Mouse (Mus musculus) layer of hippocampus, adult 18-20 months (tissue): ENCODE data around the gene Susd1. TPM values are rescaled to one million over a fixed set of nuclear protein-coding genes. Genes with fewer than 3 reads are reported as not detected.

Source experiments
- DNase-seq, 2 experiments: peaks; one replicate each; pipeline ENCODE4 v3.0.0; 2022; ENCODE audit warnings: low spot score in 2 of 2
- total RNA-seq, 2 experiments: library from RNA; stranded (reverse); gene quantifications; 2 replicates each; pipeline ENCODE4 v1.2.3; 2021

The Susd1 gene
- total RNA-seq, 2 experiments from 2014 or later: 7.5 to 8.1 TPM

DNA sequence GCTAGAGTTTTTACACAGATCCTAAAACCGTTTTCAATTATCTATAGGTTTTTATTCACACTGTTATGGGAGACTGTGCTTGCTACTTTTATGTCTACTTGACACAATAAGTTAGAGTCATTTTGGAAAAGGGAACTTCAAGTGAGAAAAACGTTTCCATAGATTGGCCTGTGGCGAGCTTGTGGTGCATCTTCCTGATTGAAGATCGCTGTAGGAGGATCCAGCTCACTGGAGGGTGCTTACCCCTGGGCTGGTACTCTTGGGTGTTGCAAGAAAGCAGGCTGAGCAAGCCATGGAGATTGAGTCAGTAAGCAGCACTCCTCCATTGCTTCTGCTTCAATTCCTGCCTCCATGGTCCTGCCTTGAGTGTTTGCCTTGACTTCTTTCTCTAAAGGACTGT is 2.5 kb downstream of the Susd1 start:
- DNase-seq: no peak

DNA sequence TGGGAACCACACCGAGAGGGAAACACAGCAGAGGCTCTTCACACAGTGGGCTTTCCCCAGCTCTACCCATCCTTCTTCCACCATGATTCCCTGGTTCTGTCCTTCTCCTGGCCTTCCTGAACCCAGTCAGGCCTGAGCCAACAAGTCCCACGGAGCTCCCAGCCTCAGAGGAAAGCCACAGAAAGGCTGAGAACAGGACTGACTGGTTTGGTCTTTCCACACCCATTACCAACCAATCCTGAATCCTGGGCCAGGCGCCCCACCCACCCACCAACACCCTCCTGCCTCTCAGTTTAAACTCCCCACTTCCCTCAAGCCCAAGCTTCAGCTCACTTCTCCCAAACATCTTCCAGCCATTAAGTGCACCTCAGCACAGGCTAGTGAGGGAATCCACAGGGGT is 4.4 kb downstream of the Susd1 start:
- no peak for DNase-seq

DNA sequence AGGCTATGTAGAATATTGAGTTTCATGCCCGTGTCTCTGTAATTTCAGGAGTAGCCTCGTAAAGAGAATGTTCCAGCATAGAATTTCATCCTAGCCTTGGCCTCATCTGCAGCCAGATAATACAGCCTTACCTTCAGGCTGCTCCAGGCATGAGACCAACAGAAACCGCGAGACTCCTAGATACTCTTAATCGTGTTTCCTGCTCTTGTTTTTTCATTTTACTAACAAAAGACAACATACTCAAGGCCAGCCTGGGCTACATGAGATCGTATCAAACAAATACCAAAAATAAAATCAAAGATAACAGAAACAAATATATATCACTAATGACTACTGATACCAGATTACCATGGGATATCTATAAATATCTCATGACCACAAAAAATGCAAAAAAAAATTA is 9.3 kb downstream of the Susd1 start:
- no peak for DNase-seq

DNA sequence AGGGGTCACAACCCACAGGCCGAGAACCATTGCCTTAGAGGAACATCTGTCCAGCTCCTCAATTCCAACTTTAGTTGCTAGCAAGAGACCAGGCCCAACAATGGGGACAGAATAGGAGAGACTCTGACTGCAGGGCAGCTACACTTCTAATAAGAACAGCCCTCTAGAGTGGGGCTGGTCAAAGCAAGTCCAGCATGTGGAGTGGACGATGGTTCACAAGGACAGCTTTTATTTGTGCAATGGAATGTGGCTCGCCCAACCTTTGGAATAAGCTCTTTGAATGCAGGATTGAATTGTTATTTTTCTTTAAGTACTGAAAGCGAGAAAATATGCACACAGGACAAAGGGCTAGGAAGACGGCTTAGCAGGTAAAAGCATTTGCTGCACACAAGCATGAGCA is 12.0 kb downstream of the Susd1 start:
- no peak for DNase-seq

DNA sequence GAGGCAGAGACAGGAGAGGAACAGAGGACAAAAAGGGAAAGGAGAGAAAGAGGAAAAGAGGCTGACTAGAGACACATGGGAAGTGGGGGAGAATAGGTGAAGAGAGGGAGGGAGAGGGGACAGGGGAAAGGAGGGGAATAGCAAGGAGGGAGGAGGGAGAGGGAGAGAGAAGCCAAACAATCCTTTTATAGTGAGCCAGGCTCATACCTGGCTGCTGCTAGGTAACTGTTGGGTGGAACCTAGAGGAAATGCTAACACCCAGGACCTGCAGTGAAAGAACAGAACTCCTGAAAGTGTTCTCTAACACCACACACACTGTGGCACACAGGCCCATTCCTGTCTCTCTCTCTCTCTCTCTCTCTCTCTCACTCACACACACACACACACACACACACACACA is 15.6 kb downstream of the Susd1 start:
- no peak for DNase-seq

DNA sequence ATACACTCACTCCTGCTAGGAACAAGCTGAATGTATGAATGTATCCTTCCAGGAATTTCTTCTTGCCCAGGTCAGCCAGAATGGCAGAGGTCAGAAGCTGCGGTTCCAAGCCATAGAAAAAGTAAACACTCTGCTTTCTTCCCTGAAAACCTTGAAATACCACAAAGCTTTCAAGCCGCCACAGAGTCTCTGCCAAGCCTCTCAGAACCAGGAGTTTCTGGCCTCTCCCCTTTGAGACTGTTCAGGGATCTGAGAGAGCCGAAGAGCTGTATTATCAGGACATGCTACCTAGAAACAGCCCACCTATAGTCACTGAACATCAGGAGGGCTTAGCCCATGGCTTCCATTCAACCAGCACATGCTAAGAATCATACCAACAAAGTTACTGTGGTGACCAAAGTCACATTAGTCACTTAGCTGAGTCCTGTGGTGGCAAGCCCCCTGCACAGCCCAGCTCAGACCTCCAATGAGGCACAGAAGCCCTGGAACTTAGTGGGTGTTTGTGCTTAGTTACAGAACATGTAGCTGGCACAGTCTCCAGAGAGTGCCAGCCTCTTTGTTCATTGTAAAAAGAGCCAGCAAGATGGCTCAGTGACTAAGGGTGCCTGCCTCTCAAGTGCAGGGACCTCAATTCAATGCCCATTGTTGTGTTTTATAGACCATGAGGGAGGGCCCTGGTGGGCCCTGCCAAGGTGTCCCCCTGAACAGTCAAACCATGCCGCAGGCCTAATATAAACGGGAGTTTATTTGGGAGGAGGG is 16.2 kb downstream of the Susd1 start:
- DNase-seq: peak; percentile 5 to 63

DNA sequence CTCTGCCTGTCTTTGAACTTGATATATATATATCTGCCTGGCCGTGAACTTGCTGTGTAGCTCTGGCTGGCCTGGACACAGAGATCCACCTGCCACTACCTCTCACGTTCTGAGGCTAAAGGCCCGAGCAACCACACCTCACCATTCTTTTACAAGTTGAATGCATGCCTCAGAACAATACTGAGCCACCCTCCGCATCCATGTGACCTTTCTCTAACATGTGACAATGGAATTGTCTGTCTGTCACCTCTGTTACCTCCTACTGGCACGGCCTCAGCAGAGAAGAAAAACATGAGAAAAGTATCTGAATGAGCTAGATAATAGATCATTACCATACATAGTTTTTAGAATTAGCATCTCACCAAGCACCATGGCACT is 17.1 kb downstream of the Susd1 start:
- no peak for DNase-seq

DNA sequence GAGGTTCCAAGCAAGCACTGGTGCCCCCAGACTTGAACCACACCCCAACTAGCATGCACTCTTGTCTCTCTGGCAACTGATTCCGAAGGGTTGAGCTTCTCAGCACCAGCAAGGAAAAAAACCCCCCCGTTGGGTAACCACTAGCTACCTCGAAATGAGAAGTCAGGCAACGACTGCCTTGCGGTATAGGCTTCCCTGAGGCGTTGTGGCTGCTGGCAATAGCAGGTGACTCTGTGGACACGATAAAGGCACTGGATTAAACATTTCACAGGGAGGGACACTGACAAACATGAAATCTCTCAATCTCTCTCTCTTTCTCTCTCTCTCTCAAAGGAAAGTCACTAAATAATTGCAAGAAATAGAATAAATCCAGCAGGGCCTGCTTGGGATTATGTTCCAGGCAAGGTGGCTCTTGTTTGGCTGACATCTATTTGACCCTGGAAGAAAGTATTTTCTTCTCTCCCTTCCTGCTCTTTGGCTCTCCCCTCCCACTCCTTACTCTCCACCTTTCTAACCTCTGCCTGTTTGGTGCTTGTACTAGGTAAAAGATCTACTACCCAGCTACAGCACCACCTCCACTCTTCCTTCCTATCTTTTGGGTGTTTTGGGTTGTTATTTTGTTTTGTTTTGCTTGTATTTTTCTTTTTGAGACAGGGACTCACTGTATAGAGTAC is 17.6 kb downstream of the Susd1 start:
- no peak for DNase-seq

DNA sequence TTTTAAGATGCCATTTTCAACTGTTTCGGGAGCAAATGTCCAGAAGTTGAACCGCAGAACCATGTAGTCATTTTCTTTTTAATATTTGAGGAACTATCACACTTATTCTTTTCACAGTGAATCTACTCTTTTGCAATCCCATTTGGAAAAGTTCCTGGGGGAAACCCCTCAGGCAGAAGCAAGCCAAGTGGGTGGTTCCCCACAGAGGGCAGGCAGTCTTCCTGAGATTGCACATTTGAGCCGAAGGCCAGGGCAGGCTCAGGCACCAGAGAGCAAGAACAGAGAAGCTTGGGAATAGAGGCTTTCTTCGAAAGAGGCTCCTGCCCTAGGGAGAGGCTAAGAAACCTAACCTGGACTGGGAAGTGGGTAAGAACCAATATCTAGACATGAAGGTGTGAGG is 19.2 kb downstream of the Susd1 start:
- no peak for DNase-seq

DNA sequence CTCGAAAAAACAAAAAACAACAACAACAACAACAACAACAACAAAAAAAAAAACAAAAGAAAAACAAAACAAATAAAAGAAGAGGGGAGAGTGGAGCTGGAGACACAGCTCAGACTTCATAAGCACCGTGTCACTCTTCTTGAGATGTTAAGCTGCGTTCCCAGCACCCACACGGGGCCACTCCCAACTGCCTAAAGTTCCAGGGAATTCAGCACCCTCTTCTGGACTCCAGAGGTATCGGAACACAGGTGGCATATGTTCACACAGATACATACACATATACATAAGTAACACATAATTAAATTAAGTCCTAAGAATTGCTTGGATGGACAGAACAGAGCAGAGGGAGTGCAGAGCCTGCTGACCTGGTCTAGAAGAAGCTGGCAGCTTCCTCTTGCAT is 25.0 kb downstream of the Susd1 start:
- no peak for DNase-seq

DNA sequence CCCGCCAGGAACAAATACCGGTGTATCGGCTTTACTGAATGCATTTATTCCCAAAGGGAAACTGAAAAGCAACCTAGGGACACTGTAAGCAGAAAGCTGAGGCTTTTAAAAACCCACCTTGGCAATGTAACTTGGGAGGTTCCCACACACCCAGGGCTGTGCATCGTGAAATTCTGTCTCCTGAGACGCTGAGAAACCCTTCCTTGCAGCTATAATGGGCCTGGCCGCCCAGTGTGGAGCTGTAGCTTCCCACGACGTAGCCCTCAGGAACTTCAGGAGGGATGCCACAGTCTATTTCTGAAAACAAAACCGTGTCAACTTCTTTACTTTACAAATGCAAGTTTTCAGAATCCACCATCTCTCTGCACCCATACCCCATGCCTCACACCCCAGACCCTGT is 27.3 kb downstream of the Susd1 start:
- no peak for DNase-seq

DNA sequence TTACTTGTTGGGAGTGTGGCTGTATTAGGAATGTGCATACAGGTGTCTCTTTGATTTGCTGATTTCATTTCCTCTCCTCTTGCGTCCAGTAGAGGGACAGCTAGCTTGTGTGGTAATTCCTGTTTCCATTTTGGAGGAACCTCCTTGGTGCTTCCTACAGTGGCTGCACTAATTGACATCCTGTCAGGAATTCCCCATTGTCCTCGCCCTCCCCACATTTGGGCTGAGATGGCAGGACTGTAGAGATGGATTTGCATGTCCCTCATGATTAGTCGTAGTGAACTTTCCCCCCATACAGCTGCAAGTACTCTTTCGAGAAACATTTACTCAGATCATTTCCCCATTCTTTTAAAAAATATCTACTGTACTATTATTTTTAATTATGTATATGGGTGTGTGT is 30.7 kb downstream of the Susd1 start:
- DNase-seq: no peak

DNA sequence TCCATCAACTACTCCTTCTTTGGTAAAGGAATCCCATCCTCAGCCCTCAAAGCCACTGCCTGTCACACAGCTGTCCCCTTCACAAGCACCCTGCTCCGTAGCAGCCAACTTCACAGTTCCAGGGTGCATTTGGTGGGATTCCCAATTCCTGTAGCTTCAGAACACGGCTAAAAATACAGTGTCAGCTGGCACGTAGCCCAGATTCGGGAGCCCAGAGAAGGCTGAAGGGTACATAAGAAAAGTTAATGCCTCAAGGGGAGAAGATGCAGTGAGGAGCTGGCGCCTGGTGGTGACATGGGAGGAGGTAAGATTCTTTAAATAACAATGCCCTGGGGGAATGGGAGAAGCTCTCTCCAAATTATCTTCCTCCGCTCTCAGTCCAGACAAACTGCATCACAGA is 34.1 kb downstream of the Susd1 start:
- DNase-seq: peak in 1 of 2 experiments; percentile 61

DNA sequence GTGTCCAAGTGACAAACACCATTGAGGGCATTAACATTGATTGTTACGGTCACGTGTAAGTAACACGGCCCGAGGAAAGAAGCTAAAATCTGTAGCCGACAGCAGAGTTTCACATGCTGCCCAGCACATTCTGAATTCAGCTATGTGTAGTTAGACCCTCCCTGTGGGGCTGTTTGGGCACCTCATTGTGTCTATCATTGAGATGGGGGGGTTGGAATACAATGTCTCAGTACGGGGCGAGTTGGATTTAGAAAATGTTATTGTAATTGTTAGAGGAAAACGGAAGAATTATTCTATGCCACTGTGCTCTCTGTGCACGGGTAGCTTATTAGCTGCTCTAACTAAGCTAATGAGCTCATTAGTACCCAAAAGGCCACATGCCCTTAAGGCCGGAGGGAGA is 37.5 kb downstream of the Susd1 start:
- no peak for DNase-seq

DNA sequence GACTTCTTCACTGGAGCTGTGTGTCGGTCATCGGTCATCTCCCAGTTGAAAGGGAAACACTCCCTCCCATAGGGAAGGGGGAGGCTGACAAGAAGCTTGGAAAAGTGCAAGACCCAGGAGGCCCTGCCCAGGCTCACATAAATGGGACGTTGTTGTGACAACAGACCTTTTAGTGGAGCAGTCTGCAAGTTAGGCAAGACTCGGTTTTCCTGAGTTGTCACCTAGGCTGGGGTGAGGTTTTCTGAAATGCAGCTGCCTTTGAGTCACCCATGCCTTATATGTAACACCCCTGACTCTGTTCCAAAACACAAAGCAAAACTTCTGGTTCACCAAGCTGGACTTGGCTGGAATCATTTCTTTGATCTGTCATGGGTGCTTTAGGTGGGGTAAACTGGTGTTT is 39.1 kb downstream of the Susd1 start:
- DNase-seq: no peak

DNA sequence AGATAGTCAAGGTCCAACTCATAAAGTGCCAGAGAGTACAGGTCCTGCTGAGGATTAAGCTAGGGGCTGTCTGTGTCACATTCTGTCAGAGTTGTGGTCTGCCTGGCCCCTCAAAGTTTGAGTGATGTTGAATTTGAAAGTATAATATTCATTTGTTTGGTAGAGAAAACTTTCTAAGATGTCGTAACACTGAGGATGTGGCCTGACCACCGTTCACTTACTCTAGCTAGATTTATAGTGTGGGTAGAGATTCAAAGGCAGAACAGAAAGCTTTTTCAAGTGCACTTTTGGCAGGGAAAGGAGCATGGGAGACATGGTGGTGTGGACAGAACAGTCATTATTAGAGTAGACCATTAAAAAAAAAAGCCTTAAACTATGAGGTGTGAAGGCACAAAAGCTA is 42.9 kb downstream of the Susd1 start:
- no peak for DNase-seq

DNA sequence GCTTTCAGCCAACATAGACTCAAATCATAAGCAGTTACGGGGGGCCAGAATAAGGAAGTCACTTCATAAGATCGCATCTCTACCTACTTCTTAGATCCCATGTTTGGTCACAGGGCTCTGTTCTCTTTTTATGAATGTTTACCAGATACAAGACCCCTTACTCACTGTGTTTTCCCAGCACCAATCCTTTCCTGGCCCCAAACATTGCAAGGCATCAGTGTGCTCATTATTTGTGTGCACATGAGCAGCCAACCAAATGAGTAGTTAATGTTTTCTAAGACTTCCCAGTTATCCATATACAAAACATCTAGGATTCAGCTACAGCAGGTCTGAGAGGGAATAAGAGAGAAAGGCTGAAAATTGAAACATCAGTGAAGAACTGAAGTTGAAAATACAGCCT is 44.3 kb downstream of the Susd1 start:
- DNase-seq: no peak

DNA sequence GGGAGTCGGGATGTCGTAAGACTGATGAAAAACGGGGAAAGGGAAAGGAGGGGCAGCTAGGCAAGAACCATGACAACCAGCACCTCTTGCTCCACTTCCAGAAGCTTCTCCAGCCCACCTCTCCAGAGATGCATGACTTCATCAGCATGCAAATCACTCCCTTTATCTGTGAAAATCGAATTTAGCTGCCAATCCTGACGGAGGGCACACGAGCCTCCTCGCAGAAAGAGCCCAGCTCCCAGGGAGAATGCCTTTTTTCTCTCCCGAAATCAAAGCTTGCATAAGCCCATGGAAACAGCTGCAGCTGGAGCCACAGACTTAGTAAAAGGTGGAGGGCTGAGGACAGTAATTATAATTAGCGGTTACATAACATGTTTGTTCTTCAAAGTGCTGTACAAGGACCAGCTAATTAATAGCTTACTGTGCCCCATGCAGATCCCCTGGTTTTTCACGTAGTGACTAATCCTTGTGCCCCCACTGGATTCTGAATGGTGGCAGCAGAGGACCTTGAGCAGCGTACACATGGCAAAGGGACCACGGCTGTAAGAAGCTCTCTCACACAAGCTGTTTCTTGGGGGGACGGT is 49.9 kb downstream of the Susd1 start:
- DNase-seq: peak; percentile 39 to 51

DNA sequence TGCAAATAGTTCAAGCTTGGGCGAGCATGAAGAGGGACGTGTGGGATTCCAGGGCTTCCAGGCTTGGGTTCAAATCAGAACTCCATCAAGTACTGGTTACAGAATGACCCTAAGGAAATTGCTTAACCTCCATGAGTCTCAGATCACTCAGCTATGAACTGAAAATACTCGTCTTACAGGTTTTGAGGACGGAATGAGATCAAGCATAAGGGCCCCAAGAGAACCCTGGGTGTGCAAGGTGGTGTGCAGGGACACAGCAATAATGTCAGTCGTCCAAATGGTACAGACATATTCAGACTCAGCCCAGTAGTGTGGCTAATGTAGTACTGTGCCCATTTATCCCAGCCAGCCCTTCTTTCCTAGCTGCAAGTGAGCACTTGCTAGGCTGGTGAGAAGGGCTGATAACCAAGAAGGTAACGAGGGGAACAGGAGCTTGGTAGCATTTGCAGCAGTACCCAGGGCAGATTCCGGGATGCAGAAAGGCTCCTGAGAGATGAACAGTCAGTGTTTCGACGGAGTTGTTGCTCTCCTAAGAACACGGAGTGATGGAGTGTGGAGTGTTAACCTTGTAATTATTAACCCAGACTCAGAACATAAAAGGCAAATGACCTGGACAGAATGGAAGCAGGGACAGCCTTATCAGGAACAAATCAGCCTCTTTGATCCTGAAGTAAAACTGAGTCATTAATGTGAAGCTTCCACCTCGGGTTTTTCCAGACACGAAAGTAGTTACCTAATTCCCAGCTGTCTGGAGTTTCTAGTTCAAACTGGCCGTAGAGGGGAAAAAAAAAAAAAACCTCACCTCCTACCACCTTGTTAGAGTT is 50.8 kb downstream of the Susd1 start:
- no peak for DNase-seq

DNA sequence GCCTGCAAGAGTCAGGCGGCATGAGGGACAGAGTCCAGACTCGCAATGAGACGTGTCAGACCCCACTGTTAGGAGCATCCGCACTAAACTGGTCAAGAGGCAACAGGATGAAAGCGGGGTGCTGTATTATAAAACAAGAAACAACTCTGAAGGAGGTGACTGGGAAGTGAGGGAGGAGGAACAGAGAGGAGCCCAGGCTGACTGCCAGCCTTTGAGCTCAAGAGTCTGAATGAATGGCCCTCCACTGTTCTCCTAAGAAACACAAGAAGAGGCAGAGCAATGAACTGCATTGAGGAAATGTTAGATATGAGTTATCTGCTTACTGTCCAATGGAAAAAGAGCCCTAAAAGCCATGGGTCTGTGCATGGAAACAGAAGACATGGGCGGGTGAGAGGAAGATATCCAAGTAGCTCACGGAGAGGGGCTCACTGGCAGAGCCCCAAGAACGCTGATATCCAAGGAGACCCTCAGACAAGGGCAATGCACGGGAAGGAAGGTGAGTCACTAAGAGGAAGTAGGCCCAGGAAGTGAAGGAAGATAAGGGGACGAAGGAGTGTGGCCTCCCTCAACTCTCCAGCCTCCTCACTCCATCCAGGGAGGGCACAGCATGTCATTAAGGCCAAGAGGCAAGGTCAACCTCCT is 53.1 kb downstream of the Susd1 start:
- no peak for DNase-seq

DNA sequence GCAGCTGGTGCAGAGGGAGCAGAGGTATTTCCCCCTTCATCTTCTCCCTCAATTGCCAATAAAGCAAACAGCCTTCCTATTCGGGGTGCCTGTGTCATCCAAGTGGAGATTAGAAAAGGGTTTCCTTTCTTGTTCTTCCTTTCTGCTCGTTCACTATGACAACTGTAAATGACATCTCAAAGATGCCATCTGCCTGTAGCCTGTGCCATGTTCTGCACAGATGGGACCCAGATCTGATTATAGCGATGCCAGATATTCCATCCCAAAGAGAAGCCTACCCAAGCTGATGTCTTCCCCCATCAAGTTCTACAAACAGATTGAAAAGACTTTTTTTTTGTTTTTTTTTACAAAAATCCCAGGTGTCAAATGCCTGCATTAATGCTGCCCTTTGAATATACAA is 54.6 kb downstream of the Susd1 start:
- peak; percentile 79 to 95 for DNase-seq
